Mouse (Mus musculus) common myeloid progenitor, adult 5-6 weeks (primary cell): ENCODE results near the gene Fxyd3. TPM values are rescaled to one million over a fixed set of nuclear protein-coding genes. Genes with fewer than 3 reads are reported as not detected.

Experiments
- ATAC-seq: replicated peaks from 2 replicates; pipeline ENCODE4 v1.8.0; 2016; ENCODE audit warnings: low read depth, mild to moderate bottlenecking, moderate TSS enrichment, inconsistent platforms; ENCODE audit not compliant: poor library complexity, severe bottlenecking
- total RNA-seq: library from RNA; stranded (forward); fragments of 200-1000, 187-1606 nt; gene quantifications from 2 replicates; pipeline ENCODE4 v1.2.3, GENCODE M21; 2017

Fxyd3 gene
- total RNA-seq, 1 experiment from 2014 or later, result not detected

GRCm38 (mm10) chr7:31051321-31052021, 25.0 kb downstream of the Fxyd3 start, which contains the start of gene Fxyd7:
Gene Fxyd7 (minus strand): TSS chr7:31051467.
- no peak for ATAC-seq

GRCm38 (mm10) chr7:31050921-31051320, 25.6 kb downstream of the Fxyd3 start:
- no peak for ATAC-seq

GRCm38 (mm10) chr7:31050487-31050886, 26.0 kb downstream of the Fxyd3 start:
- no peak for ATAC-seq

- ATAC-seq, result no peak
Measured at GRCm38 (mm10) chr7:31049846-31050281, 26.6 kb downstream of the Fxyd3 start.

DNA sequence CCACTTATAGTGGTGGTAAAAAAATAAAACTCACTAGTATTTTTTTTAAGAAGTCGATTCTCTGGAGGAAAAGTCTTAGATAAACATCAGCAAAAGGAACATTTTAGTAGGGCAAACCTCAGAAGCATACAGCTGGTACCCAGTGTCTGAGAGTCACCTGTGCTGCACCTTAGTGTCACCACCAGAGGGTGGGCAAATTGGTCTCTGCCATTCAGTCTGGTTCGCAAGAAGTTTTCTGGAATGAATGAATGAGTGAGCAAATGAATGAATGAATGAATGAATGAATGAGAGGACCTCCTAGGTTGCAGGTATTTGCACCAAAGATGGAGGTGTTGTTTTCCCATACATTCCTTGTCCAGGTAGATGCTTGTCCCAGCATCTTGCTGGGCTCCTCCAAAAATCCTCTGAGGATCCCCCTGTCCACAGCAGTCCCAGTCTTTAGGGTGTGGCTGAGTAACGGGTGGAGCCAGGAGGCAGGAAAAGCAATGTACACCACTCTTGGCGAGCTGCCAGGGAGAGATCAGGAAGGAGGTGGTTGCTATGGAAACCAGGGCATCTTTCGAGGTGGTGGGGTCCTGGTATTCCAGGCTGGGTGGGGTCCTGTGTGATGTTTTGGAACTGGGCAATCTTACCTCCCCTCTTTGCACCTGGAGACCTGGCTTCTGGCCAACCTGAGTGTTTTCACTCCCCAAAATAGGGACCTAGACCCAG, 27.2 kb downstream of the Fxyd3 start:
- ATAC-seq, result no peak

- ATAC-seq, result no peak
Measured at GRCm38 (mm10) chr7:31042431-31042910, 34.0 kb downstream of the Fxyd3 start, which contains the start of gene Fxyd5. Gene Fxyd5 (minus strand): TSS chr7:31042481.

- ATAC-seq, result peak; percentile 79
Measured at GRCm38 (mm10) chr7:31041662-31042315, 34.7 kb downstream of the Fxyd3 start.

GRCm38 (mm10) chr7:31041023-31041407, 35.5 kb downstream of the Fxyd3 start:
- ATAC-seq, result no peak

DNA sequence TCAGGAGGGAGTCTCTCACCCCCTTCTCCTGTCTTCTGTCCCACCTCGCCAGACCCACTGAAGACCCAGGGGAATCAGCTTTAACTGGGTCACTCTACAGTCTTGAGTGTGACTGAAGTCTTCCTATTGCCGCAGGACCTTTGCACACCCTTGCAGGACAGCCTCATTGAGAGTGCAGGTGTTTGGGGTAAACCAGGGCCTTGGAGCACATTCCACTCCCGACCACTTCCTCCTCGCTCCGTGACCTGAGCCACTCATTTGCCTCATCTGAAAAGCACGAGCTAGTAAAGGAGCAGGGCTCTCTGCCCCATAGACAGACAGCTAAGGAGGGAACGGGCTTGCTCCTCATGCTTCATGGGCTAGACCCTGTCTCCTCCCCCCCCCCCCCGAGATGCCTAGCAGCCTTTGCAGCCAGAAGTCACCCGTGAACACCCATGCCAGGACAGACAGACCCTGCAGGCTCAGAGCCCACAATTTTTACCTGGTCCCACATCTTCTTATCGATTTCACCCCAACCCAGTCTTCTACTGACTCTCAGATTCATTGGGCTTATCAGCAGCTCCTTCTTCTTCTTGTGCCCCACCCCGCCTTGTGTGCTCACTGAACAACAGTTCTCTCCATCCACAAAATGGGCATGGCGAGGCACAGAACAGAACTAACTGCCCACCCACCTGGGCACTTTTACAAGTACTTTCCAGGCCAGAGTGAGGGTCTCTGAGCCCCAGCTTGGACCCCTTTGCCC, 36.1 kb downstream of the Fxyd3 start:
- ATAC-seq, result no peak

DNA sequence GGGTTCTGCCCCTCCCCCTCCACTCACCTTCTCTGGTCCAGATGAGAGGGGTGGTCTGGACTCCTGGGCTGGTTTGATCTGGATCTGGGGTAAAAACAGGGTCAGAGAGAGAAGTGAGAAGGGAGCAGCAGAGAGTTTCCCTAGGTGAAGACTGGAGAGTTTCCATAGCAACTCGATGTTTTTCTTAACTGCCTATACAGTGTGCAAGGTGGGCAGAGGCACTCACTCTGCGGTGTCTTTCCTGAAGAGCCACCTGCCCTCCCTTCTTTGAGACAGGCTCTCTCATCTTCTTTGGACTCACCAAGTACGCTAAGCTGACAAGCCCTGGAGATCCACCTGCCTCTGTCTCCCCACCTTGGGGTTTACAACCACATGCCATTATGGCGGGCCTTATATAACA, 37.5 kb downstream of the Fxyd3 start:
- no peak for ATAC-seq

DNA sequence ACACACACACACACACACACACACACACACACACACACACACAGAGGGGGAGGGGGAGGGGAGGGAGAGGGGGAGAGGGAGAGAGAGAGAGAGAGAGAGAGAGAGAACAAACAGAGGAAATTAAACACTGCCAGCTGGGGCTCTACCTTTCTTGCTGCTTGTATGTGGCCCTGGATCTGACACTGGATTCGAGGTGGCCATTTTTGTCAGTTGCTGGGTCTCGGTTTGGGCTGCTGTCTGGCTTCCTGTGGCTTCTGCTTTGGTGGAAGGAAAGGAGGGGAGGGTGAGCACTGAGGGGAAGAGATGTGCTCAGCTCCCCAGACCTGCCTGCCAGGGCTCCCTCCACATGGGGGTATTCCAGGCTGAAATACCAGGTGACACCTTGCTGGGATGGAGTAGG, 38.8 kb downstream of the Fxyd3 start:
- 0 out of 2 replicates have a peak, but pooled peaks have one; percentile 7 for ATAC-seq

GRCm38 (mm10) chr7:31036917-31037316, 39.6 kb downstream of the Fxyd3 start:
- peak; percentile 40 for ATAC-seq

DNA sequence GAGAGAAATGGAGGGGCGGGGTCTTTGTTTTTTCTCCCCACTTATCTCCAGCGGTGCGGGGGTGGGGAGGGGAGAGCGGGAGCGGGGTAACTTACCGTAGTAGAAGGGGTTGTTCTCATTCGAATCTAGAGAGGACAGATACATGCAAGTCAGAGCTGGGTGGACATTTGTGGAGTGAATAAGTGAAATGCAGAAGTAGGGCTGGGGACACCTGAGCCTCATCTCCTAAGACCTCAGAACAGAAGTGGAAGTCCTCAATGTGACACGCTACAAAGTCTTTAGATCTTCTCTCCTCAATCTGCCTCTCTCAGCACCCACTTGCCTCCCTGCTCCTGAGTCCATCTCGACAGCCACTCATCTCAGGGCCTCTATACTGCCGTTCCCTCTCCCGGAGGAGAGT, 41.2 kb downstream of the Fxyd3 start:
- no peak for ATAC-seq

DNA sequence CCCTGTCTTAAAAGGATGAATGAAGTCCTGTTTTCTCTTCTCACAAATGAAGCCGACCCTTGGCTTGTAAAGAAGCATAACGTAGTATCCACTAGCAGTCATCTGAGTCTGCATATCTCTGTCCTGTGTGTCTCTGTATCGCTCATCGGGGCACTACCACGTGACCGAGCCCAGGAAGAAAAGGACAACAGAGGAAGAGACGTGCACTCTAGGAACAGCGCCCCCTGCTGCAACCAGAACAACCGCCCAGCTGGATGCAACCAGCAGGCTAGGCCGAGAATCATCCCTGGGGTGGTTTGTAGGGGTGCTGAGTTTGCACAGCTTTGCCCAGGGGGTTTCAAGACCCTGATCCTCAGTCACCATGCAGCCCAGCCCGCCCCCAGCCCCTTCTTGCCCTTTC, 41.7 kb downstream of the Fxyd3 start:
- ATAC-seq, result no peak

DNA sequence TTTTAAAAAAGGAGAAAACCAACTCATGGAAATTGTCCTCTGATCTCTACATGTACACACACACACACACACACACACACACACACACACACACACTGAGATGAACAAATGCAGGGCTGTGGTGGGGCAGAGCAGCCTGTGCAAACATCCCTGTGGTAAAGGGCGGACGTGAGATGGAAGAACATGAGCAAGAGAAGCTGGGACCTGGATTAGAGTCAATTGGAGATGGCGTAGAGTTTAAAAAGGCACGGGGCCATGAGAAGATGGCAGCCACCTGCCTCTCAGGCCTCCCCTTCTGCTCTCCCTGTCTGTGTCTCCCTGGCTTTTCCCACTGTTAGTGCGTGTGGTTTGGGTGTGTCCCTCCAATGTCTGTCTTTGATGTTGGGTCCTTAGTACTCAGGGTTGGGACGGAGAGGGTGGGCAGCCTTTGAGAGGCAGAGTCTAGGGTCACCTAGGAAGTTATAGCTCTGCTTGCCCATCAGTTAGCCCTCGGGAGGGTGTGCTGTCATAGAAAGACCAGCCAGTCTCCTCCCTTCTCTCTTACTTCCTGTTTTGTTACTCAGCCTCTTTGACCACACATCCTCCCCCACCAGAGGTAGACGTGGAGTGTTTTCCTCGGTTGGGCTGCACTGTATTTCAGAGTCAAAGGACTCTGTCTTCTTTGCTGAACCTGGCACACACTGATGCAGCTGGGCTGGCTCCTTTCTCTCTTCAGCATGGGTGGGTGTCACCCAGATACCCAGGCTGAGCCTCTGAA, 42.9 kb downstream of the Fxyd3 start:
- peak; percentile 75 for ATAC-seq

DNA sequence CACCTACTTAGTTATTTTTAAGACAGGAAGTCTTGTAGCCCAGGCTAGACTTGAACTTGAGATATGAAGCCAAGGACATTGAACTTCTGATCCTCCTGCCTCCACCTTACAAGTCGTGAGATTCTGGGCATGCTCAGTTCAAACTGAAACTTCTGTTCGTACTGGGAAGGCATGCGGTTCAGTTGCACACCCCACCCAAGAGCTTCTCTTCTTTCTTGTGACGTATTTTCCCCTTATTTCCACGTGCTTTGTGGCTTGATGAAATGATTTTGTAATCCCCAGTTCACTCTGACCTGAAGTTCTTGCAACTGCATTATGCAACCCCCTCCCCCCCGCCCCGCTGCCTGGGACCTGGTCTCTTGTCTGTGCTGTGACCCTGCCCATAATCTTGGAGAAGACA, 44.8 kb downstream of the Fxyd3 start:
- ATAC-seq, result peak; percentile 62

DNA sequence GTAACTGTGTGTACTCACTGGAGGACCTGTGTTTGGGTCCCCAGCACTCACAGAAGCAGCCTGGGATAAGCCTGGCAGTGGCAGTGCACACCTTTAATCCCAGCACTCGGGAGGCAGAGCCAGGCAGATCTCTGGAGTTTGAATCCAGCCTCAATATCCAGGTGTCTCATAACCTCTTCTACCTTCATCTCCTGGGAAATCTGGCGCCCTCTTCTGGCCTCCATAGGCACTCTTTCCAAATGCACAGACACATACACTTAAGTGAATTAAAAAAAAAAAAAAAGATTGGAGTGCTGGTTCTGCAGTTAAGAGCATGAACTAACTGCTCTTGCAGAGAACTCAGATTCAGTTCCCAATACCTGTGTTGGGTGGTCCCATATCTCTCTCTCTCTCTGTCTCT, 45.8 kb downstream of the Fxyd3 start:
- no peak for ATAC-seq

DNA sequence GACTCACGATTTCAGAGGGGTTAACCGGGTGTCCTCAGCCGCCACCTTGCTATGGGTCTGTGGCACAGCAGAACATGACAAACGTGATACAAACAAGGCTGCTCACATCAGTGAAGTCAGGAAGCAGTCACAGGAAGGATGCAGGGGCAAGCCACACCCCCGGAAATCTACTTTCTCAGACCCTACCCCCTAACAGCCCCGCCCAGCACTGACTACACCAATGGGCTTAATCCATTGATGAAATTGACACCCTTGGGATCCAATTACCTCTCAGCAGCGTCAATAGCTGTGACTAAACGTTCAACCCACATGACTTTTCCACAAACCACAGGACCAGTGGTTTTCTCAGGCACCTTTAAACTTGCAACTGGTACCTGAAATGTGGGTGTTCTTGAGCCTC, 47.9 kb downstream of the Fxyd3 start:
- ATAC-seq, result no peak
